Mouse (Mus musculus) kidney, adult 11 months (tissue): ENCODE data around the gene Echdc3.

ENCODE experiments used
- DNase-seq: peaks from one replicate; pipeline ENCODE4 v3.0.0; 2022

The Echdc3 gene

DNA sequence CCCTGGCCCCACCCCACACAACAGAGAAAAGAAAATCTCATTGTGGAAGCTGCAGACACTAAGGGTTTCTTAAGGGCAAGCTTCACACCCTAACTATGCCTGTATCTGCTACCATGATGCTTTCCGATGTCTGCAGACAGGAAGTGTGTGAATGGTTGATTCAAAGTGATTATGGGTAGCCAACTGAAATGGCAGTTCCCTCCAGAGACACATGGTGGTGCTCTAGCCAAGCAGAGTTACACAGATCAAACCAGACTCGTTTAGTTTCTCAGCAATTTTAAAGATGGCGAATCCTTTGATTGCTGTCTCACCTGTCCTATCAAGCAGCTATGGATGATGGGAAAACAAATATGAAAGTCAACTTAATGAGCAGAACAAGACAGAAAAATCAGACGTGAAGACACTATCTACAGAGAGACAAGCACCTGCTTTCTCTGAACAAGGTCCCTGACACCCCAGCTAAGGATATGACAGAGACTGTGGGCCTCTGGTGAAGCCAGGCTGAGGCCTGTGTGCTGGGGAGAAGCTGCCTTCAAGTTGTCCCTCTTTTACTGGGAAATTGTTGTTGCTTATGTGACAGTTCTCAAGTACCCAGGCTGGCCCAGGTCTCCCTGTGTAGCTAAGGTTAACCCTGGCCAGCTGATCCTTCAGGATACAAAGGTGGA is 7.4 kb upstream of the Echdc3 start:
- peak; percentile 59 for DNase-seq

- no peak for DNase-seq
These were observed 508 bp downstream of the Echdc3 start for GRCm38 (mm10) chr2:6212327-6212723.

DNA sequence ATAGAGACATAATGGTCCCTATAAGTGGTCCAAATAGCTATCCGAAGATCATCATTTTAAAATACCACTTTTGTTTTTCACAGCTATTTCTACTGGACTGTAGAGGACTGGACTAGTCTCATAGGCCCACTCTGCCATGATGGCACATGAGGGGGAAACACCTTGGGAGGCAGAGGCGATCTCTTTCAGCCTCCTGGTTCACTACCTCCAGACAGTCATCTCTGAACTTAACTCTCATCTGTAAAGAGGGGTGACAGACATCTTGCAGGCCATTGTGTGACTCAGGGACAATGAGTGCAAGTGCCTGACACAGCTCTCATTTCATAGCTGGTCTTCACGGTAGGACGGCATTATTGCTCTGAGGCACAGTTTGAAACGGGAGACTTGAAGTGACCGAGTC is 2.0 kb downstream of the Echdc3 start:
- DNase-seq, result no peak

GRCm38 (mm10) chr2:6209746-6210145 is 3.1 kb downstream of the Echdc3 start:
- DNase-seq, result no peak

DNA sequence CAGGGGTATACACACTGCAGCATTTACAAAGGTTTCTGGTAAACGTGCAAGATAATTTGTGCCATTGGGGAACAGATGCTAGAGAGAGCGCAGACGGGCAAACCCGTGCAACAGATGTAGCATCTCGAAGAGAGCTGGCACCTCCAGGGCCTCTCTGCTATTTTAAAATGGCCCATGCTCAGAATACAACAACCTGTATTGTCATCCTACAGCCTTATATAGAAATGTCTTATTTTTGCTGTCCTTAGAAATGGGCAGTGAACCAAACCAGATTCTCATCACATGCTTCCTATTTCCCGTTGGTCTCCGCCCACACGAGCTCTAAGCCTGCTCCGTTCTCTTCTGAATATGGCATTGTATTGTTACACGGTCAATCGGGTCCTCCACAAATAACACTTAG is 3.7 kb downstream of the Echdc3 start:
- no peak for DNase-seq

- DNase-seq, result no peak
These were observed 5.1 kb downstream of the Echdc3 start for GRCm38 (mm10) chr2:6207736-6208135.

DNA sequence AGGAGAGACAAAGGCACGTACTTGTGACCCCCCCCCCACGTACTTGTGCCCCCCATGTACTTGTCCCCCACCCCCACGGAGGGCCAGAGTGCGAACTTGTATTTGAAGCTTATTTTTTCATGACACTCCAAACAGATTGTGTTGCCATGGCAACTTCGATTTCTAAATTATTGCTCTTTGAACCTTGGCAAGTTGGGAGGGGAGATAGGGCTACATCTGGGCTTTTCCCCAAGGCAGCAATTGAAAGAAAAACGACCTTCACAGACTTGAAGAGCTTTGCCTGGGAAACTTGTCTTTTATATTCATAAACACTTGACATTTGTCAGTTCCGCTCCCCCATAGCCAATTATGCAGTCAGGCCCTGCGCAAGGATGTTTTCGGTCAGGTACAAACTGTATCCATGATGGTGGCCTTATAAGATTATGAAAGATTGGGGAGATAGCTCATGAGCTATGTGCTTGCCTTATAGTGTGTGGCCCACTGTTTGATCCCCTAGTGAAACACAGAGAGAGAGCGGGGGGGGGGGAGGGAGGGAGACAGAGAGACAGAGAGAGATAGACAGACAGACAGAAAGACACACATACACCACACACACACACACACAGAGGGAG is 16.4 kb downstream of the Echdc3 start:
- no peak for DNase-seq

DNA sequence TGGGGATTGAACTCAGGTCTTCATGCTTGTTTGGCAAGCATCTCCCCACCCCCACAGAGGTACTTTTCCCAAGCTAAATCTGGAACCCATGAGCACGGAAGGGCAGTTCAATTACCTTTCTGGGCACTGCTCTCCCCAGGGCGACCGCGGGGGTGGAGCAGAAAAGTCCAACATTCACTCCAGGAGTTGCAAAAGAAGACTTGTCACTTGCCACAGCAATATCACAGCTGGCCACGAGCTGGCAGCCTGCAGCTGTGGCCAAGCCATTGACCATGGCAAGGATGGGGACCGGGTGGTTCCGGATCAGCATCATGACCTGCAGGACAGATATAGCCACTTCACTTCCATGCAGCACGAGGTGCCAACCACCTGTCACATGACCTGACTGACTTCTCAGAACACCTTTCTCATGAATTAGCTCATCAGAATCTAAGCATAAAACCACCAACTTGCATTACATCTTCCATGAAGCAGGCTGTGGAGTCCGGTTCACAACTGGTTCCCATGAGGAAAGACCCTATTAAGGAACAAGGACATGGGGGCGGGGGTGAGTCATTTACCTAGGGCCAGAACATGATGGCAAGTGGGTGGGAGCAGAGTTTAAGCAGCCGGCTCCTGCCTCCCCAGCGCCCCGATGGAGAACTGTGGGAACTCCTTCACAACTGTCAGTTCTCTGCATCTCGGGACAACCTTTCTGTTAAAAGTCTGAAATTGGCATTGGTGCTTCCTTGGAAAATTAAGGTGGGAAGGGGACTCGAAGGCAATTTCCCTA is 17.2 kb downstream of the Echdc3 start:
- no peak for DNase-seq

DNA sequence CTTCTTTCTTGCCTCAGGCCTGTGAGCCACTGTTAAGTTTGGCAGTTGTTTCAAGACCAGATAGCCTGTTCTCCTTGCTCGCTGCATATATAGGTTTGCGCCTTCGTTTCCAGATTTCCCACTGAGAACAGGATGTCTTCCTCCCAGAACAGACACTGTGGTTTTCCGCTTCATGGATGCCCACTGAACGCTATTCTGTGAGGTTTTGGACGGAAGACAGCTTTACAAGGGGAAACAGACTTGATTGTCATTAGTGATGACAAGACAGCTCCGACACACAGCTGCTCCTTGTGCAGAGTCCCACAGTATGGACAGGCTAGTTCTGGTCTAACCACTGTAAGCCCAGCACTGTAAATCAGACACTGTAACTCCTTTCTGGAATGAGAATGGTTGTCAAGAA is 18.3 kb downstream of the Echdc3 start:
- no peak for DNase-seq

DNA sequence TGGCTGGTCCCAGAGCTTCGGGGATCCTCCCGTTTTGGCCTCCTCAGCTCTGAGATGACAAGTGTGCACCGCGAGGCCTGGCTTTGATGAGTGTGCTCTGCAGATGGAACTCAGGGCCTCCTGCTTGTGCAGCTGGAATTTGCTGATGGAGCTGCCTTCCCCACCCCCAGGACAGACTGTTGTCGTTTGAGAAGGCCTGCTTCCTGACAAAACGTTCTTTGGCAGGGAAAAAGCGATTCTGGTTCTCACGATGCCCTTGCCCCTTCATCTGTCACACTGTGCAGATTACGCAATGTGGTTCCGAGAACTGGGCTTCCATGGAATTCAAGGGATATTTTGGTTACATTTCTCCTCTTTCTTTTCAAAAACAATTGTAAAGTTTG is 19.3 kb downstream of the Echdc3 start:
- no peak for DNase-seq

- peak; percentile 49 for DNase-seq
These were observed 19.8 kb downstream of the Echdc3 start for GRCm38 (mm10) chr2:6192820-6193590.

DNA sequence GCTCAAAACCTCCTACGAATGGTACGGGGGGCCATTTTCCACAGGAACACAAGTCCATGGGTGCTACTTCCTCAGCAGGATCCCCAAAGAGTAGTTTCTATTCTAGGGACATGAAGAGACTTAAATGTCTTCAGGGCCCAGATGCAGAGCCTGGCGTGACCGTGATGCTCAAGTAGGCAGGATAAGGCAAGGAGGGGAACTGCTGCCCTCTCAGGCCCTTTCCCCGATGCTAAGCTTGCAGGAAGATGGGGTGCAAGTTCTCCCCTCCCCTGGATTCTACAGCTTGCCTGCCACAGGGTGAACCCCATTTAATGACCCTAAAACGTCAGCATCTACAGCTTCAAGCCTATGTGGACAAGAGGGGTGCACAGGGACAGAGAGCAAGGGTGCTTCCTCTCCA is 22.8 kb downstream of the Echdc3 start:
- DNase-seq, result no peak

DNA sequence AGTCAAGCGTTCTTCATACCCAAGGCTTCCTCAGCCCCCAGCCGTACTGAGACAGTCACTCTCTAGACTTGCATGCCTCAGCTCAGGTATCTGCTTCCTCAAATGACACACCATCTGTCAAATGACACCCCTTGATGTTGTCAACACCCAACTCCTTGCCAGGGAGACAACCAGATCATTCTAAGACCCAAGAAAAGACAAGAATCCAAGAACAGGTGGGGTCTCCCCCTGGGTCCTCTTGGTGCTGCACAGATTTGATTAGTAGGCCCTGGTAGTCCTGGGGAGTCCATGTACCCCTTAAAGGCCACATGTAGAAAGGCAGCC is 23.2 kb downstream of the Echdc3 start:
- DNase-seq, result no peak

GRCm38 (mm10) chr2:6188891-6189674 is 23.8 kb downstream of the Echdc3 start:
- no peak for DNase-seq

GRCm38 (mm10) chr2:6187418-6187817 is 25.4 kb downstream of the Echdc3 start:
- DNase-seq, result no peak

- DNase-seq, result no peak
These were observed 25.9 kb downstream of the Echdc3 start for GRCm38 (mm10) chr2:6186913-6187312.

- no peak for DNase-seq
These were observed 33.1 kb downstream of the Echdc3 start for GRCm38 (mm10) chr2:6179749-6180117.

- no peak for DNase-seq
These were observed 33.7 kb downstream of the Echdc3 start for GRCm38 (mm10) chr2:6178901-6179748.

DNA sequence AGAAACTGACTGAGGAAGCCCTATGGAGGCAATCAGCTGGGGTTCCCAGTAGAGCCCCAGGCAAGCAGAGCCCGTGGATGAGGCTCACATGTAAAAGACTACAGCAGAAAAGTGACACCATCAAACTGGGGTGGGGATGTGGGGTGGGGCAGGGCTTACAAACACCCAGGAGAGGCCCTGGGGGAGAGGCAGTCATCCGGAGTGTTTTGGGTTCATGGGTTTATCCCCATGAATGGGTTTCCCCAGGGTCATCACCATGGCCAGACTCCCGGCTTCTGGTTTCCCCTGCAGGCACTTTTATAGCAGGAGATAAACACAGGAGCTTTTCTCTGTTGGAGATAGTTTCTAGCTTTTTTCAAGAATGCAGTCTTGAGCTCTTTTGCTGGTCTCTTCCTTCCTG is 39.8 kb downstream of the Echdc3 start:
- no peak for DNase-seq

DNA sequence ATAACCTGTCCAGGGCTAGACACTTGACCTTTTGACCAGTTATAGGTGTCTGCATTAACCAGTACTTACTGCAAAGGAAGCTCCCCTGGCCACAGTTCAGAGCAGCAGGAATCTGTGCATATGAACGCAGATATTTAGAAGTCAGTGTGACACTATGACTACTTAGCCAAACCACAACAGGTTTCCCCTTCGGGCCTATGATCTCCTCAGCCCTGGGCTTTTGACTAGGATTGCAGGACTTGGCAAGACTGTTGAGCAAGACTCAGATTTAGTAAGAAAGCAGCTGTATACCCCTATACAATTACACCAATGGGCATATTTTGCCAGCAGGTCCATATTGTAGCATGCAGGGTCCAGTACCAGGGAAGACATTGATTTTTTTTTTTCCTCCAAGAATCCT is 44.3 kb downstream of the Echdc3 start:
- no peak for DNase-seq

DNA sequence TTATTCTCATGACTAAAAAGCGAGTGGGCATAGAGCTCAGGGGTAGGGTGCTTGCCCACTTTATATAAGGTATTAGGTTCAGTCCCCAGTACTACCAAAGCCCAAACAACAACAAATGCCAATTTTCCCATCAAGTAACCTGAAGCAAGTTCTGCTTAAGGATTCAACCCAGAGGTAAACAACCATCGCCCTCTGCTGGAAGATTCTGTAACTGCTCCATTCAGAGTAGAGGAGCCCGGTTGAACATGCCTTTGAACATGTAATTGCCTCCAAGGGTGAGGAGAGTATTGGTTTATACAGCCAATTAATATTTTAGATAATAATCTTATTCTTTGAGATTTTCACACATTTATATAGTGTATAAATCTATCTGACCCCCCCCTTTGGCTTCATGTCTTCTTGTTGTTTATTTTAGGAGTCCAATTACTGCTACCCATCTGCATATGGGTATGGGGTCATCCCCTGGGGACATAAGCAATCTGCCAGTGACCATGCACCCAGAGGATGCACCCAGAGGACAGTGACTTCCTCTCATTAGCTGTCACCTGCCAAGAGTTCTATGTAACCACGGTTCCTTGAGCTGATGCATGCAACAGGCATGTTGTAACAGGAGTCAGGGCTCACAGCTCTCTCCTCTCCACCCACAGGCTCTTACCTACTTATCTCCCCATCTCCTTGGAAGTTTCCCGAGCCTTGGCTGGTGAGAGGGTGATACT is 44.8 kb downstream of the Echdc3 start:
- DNase-seq, result peak; percentile 55
